27 mouse cellular contexts compared by ENCODE assay signal in genomic region chr4:62306840-62307239, GRCm38 (mm10). TPM values are rescaled to one million over a fixed set of nuclear protein-coding genes. Genes with fewer than 3 reads are reported as not detected.
DNase-seq lines count a peak whose midpoint lies in the region; ATAC-seq and TF ChIP-seq lines count a peak whose summit lies in the region.
"Had no signal": no experiment of that assay in that cellular context is flagged by ENCODE, and none has a peak within 500 bp of the region (broad histone marks: within the 10 kb centered on the region; RNA-seq: fewer than 3 reads in every experiment).

No protein-coding gene starts in this region.

- no peaks in the 10 kb centered on the region for H3K4me1 ChIP-seq in heart, embryonic 12.5 days (replicated peaks)
- H3K4me1 ChIP-seq in ES-Bruce4 (ENCODE audit: control insufficient read depth, insufficient read depth, low read length) = peaks cover 6% of the 10 kb centered on the region
- no peaks in the 10 kb centered on the region for H3K4me1 ChIP-seq in cerebellum, adult 2 months (ENCODE audit: control insufficient read depth, insufficient read depth, low read length)
- H3K4me1 ChIP-seq: forebrain, embryonic 10.5 days; forebrain, embryonic 13.5 days; heart, embryonic 15.5 days; hindbrain, embryonic 10.5 days had no signal

- WGBS in heart, embryonic 12.5 days = 93% methylated on average over 4 of the region's 4 CpGs
- WGBS in cerebellum, adult 2 months = 45% methylated on average over 4 of the region's 4 CpGs

- peak; percentile 77 for TF ChIP-seq EP300 in ES-Bruce4 (IDR thresholded peaks at IDR 0.05; ENCODE audit: insufficient read depth, low read depth, low read length)

- no peak overlapping the region for H3K4me3 ChIP-seq in heart, embryonic 12.5 days
- no peak overlapping the region for H3K4me3 ChIP-seq in ES-Bruce4 (ENCODE audit: low read depth, low read length)
- H3K4me3 ChIP-seq in cerebellum, adult 2 months (replicated peaks; ENCODE audit: insufficient read depth, low read depth, low read length) = no peak overlapping the region
- H3K4me3 ChIP-seq: forebrain, embryonic 10.5 days; forebrain, embryonic 13.5 days; heart, embryonic 15.5 days; hindbrain, embryonic 10.5 days had no signal

- no peak for ATAC-seq in heart, embryonic 12.5 days (ENCODE audit: insufficient number of reproducible peaks, low FRiP score)
- no peak for ATAC-seq in inflammation-experienced regulatory T-cells, adult 6 months
- ATAC-seq: activated CD4-positive, CD25-positive, alpha-beta regulatory T cell, adult 4 months; forebrain, embryonic 13.5 days; forebrain, embryonic 16.5 days; hindbrain, postnatal 0 days; intestine, postnatal 0 days had no signal

- H3K27me3 ChIP-seq in heart, embryonic 12.5 days (replicated peaks) = no peaks in the 10 kb centered on the region
- H3K27me3 ChIP-seq in ES-Bruce4 (ENCODE audit: control insufficient read depth, insufficient read depth, low read length, poor library complexity, severe bottlenecking) = no peaks in the 10 kb centered on the region
- no peaks in the 10 kb centered on the region for H3K27me3 ChIP-seq in cerebellum, adult 2 months (ENCODE audit: control insufficient read depth, insufficient read depth, low read length)
- H3K27me3 ChIP-seq: forebrain, embryonic 13.5 days; heart, embryonic 15.5 days had no signal

- no peak for TF ChIP-seq POLR2A in ES-Bruce4 (IDR thresholded peaks at IDR 0.05; ENCODE audit: insufficient read depth, low read length)
- TF ChIP-seq POLR2A in brain, embryonic 14.5 days (IDR thresholded peaks at IDR 0.05; ENCODE audit: borderline replicate concordance, extremely low read depth, insufficient read depth, insufficient read length, poor library complexity, severe bottlenecking) = no peak
- TF ChIP-seq POLR2A in cerebellum, adult 2 months (IDR thresholded peaks at IDR 0.05; ENCODE audit: borderline replicate concordance, insufficient read depth, low read length) = no peak

- DNase-seq in heart, adult 11 months = peak; percentile 31
- peak; percentile 58 for DNase-seq in R1 (ENCODE audit: low read depth, low spot score)
- DNase-seq in brain, embryonic 14.5 days (ENCODE audit: low read depth) = peak; percentile 5
- DNase-seq in layer of hippocampus, adult 9-10 months (ENCODE audit: low spot score) = no peak
- DNase-seq in cerebellum, adult 2 months = no peak
- DNase-seq: adrenal gland, adult 8-10 months; adrenal gland, postnatal 36 days; cerebellum, adult 11 months; cerebellum, adult 8-10 months; cerebellum, postnatal 10 days; cerebellum, postnatal 36 days; gastrocnemius, postnatal 36 days; heart, postnatal 10 days; heart, postnatal 36 days; kidney, adult 2 months had no signal

- no peak overlapping the region for H3K4me2 ChIP-seq in heart, embryonic 12.5 days
- H3K4me2 ChIP-seq: forebrain, embryonic 13.5 days; heart, embryonic 11.5 days; heart, embryonic 15.5 days had no signal

- no peak for TF ChIP-seq CTCF in ES-Bruce4 (IDR thresholded peaks at IDR 0.05; ENCODE audit: low read depth, low read length)
- no peak for TF ChIP-seq CTCF in brain, embryonic 14.5 days (IDR thresholded peaks at IDR 0.05; ENCODE audit: borderline replicate concordance, extremely low read depth, insufficient read depth, insufficient read length)
- TF ChIP-seq CTCF in cerebellum, adult 2 months (IDR thresholded peaks at IDR 0.05; ENCODE audit: borderline replicate concordance, insufficient read depth, low read depth, low read length) = no peak

- no peak overlapping the region for H3K9ac ChIP-seq in heart, embryonic 12.5 days
- H3K9ac ChIP-seq in ES-Bruce4 (ENCODE audit: low read depth, poor library complexity, severe bottlenecking) = no peak overlapping the region
- H3K9ac ChIP-seq: forebrain, embryonic 13.5 days; heart, embryonic 15.5 days had no signal

- H3K27ac ChIP-seq in heart, embryonic 12.5 days (ENCODE audit: poor library complexity, severe bottlenecking) = no peak overlapping the region
- H3K27ac ChIP-seq in ES-Bruce4 (ENCODE audit: insufficient read depth, low read length) = peak overlapping the region; percentile 16
- no peak overlapping the region for H3K27ac ChIP-seq in cerebellum, adult 2 months (ENCODE audit: insufficient read depth, low read length)
- H3K27ac ChIP-seq: forebrain, embryonic 10.5 days; forebrain, embryonic 13.5 days; heart, embryonic 15.5 days; hindbrain, embryonic 10.5 days; hindbrain, postnatal 0 days had no signal

- peaks cover 70% of the 10 kb centered on the region for H3K36me3 ChIP-seq in heart, embryonic 12.5 days
- no peaks in the 10 kb centered on the region; the same call in 1 of the 2 replicates for H3K36me3 ChIP-seq in ES-Bruce4 (ENCODE audit: control insufficient read depth, insufficient read depth, low read length, poor library complexity, severe bottlenecking)

- no peaks in the 10 kb centered on the region for H3K9me3 ChIP-seq in heart, embryonic 12.5 days (replicated peaks)
- H3K9me3 ChIP-seq in ES-Bruce4 (replicated peaks; ENCODE audit: control insufficient read depth, insufficient read depth, low read length, poor library complexity, severe bottlenecking) = no peaks in the 10 kb centered on the region
- H3K9me3 ChIP-seq: forebrain, embryonic 10.5 days; forebrain, embryonic 13.5 days; heart, embryonic 15.5 days; hindbrain, embryonic 10.5 days had no signal

RNA-seq across cellular contexts. Expression of gene Slc31a2, which starts 44.5 kb away (rescaled TPM):
- 16.7 and 16.9 TPM in 2 replicates for polyA plus RNA-seq in heart, embryonic 12.5 days (2016; fragmentation: Nextera tagmentation; extraction: Ambion mirVana)
- 7.8 and 8.5 TPM in 2 replicates for polyA plus RNA-seq in ES-Bruce4 (2011; ENCODE audit: insufficient read depth, insufficient read length, low read depth, missing spikeins)
- polyA plus RNA-seq in brain, embryonic 14.5 days (2012; rRNA removed) = 12.0 and 12.4 TPM in 2 replicates
- 10 to 100 TPM in 1 of 3 experiments, 1 to 10 TPM in 2; 7.7 to 11.0 (median 9.0) TPM for polyA plus RNA-seq in inflammation-experienced regulatory T-cells, adult 6 months (2017; shearing (Covaris generic))
- 16.9 and 18.2 TPM in 2 replicates for polyA plus RNA-seq in cerebellum, adult 2 months (2012; rRNA removed)

RNA-seq across cellular contexts. Expression of gene Fkbp15, which starts 53.5 kb away (rescaled TPM):
- 18.2 and 19.6 TPM in 2 replicates for polyA plus RNA-seq in heart, embryonic 12.5 days (2016; fragmentation: Nextera tagmentation; extraction: Ambion mirVana)
- polyA plus RNA-seq in ES-Bruce4 (2011; ENCODE audit: insufficient read depth, insufficient read length, low read depth, missing spikeins) = 18.5 and 22.1 TPM in 2 replicates
- 22.3 and 22.4 TPM in 2 replicates for polyA plus RNA-seq in brain, embryonic 14.5 days (2012; rRNA removed)
- polyA plus RNA-seq in inflammation-experienced regulatory T-cells, adult 6 months (2017; shearing (Covaris generic)) = 10 to 100 TPM; 32.4 to 50.1 (median 47.2) TPM
- 26.4 and 28.5 TPM in 2 replicates for polyA plus RNA-seq in cerebellum, adult 2 months (2012; rRNA removed)

RNA-seq across cellular contexts. Expression of gene Slc31a1, which starts 53.7 kb away (rescaled TPM):
- polyA plus RNA-seq in heart, embryonic 12.5 days (2016; fragmentation: Nextera tagmentation; extraction: Ambion mirVana) = 50.5 and 52.0 TPM in 2 replicates
- 56.2 and 56.8 TPM in 2 replicates for polyA plus RNA-seq in ES-Bruce4 (2011; ENCODE audit: insufficient read depth, insufficient read length, low read depth, missing spikeins)
- 30.0 and 32.3 TPM in 2 replicates for polyA plus RNA-seq in brain, embryonic 14.5 days (2012; rRNA removed)
- 10 to 100 TPM in 1 of 3 experiments, 1 to 10 TPM in 2; 6.4 to 12.8 (median 9.3) TPM for polyA plus RNA-seq in inflammation-experienced regulatory T-cells, adult 6 months (2017; shearing (Covaris generic))
- 20.8 and 24.1 TPM in 2 replicates for polyA plus RNA-seq in cerebellum, adult 2 months (2012; rRNA removed)

Comparison
In these comparisons a context has a peak if more than half of its experiments do, and no peak if none do; other contexts are left out.
1. DNase-seq: peak in heart, adult 11 months (single experiment), R1 (single experiment) and brain, embryonic 14.5 days (single experiment); none in layer of hippocampus, adult 9-10 months (single experiment) and cerebellum, adult 2 months (0 of 2).